45 mouse cellular contexts compared by ENCODE assay signal in genomic region chr7:27381560-27381959, GRCm38 (mm10). TPM values are rescaled to one million over a fixed set of nuclear protein-coding genes. Genes with fewer than 3 reads are reported as not detected.
"Had no signal": no experiment of that assay in that cellular context is flagged by ENCODE, and none has a peak within 500 bp of the region (broad histone marks: within the 10 kb centered on the region; RNA-seq: fewer than 3 reads in every experiment).

No protein-coding gene starts in this region.

- H3K9ac ChIP-seq: heart, embryonic 12.5 days; heart, embryonic 13.5 days; heart, embryonic 15.5 days; hindbrain, embryonic 12.5 days; hindbrain, embryonic 13.5 days; hindbrain, embryonic 14.5 days; hindbrain, embryonic 15.5 days; kidney, embryonic 15.5 days had no signal

- H3K27ac ChIP-seq: heart, embryonic 10.5 days; heart, embryonic 13.5 days; heart, embryonic 15.5 days; hindbrain, embryonic 10.5 days; hindbrain, embryonic 12.5 days; hindbrain, embryonic 13.5 days; hindbrain, embryonic 14.5 days; hindbrain, embryonic 15.5 days; hindbrain, postnatal 0 days; kidney, embryonic 15.5 days; kidney, postnatal 0 days; layer of hippocampus, adult 2 months; left cerebral cortex, adult 2 months had no signal

- H3K4me2 ChIP-seq: heart, embryonic 11.5 days; heart, embryonic 12.5 days; heart, embryonic 13.5 days; heart, embryonic 15.5 days; hindbrain, embryonic 12.5 days; hindbrain, embryonic 13.5 days; hindbrain, embryonic 14.5 days; hindbrain, embryonic 15.5 days; kidney, embryonic 15.5 days had no signal

- H3K4me3 ChIP-seq: heart, embryonic 10.5 days; heart, embryonic 12.5 days; heart, embryonic 13.5 days; heart, embryonic 15.5 days; hindbrain, embryonic 10.5 days; hindbrain, embryonic 12.5 days; hindbrain, embryonic 13.5 days; hindbrain, embryonic 15.5 days; kidney, embryonic 15.5 days; layer of hippocampus, adult 2 months; left cerebral cortex, adult 2 months had no signal

- ATAC-seq: hindbrain, embryonic 16.5 days; hindbrain, postnatal 0 days; inflammation-experienced regulatory T-cells, adult 6 months; intestine, embryonic 16.5 days; intestine, postnatal 0 days had no signal

- DNase-seq: heart, postnatal 10 days; heart, postnatal 14 days; heart, postnatal 36 days; heart, postnatal 4 days; kidney, adult 11 months; kidney, adult 18-20 months; kidney, adult 2 months; kidney, adult 8-10 months; kidney, adult 9 months; kidney, postnatal 10 days; kidney, postnatal 14 days; kidney, postnatal 25 days; kidney, postnatal 36 days; kidney, postnatal 4 days; layer of hippocampus, adult 9-11 months; layer of hippocampus, postnatal 36 days had no signal

- H3K4me1 ChIP-seq: heart, embryonic 10.5 days; heart, embryonic 13.5 days; heart, embryonic 15.5 days; hindbrain, embryonic 12.5 days; hindbrain, embryonic 13.5 days; hindbrain, embryonic 15.5 days had no signal

- H3K36me3 ChIP-seq: heart, embryonic 10.5 days; heart, embryonic 12.5 days; heart, embryonic 13.5 days; heart, embryonic 15.5 days; hindbrain, embryonic 10.5 days; hindbrain, embryonic 12.5 days; hindbrain, embryonic 13.5 days; hindbrain, embryonic 15.5 days; kidney, embryonic 15.5 days had no signal

- H3K9me3 ChIP-seq: heart, embryonic 10.5 days; heart, embryonic 12.5 days; heart, embryonic 13.5 days; heart, embryonic 15.5 days; hindbrain, embryonic 10.5 days; hindbrain, embryonic 12.5 days; hindbrain, embryonic 13.5 days; hindbrain, embryonic 15.5 days; kidney, embryonic 15.5 days had no signal

RNA-seq across cellular contexts. Expression of gene Gm20479, which starts 24.3 kb away (rescaled TPM):
- total RNA-seq: heart, postnatal 25 days; heart, postnatal 36 days; hematopoietic stem cell, adult 5-6 weeks; hindbrain, postnatal 0 days; layer of hippocampus, adult 18-20 months; layer of hippocampus, adult 2 months; layer of hippocampus, adult 8-10 months; layer of hippocampus, postnatal 10 days; layer of hippocampus, postnatal 14 days; layer of hippocampus, postnatal 25 days; layer of hippocampus, postnatal 36 days; left cerebral cortex, adult 18-20 months; left cerebral cortex, adult 2 months had no signal
- polyA plus RNA-seq: heart, embryonic 14.5 days; heart, embryonic 15.5 days; heart, embryonic 16.5 days; hindbrain, embryonic 10.5 days; hindbrain, embryonic 13.5 days; hindbrain, embryonic 14.5 days; hindbrain, embryonic 15.5 days; hindbrain, embryonic 16.5 days; hindbrain, postnatal 0 days; intestine, embryonic 16.5 days; kidney, adult 2 months had no signal

RNA-seq across cellular contexts. Expression of gene Ltbp4, which starts 44.1 kb away (rescaled TPM):
- total RNA-seq: hematopoietic stem cell, adult 5-6 weeks had no signal
